Mouse (Mus musculus) urinary bladder, postnatal 25 days (tissue): Measurements from ENCODE around the gene Slc39a11.
"Not testable (repeated sequence)": the region's sequence is repeated elsewhere in the genome, so short reads cannot be mapped to it uniquely, and the experiment has no call there.

Source experiments
- DNase-seq: peaks from one replicate; pipeline ENCODE4 v3.0.0; 2022; ENCODE audit warnings: low spot score

Slc39a11 gene

DNA sequence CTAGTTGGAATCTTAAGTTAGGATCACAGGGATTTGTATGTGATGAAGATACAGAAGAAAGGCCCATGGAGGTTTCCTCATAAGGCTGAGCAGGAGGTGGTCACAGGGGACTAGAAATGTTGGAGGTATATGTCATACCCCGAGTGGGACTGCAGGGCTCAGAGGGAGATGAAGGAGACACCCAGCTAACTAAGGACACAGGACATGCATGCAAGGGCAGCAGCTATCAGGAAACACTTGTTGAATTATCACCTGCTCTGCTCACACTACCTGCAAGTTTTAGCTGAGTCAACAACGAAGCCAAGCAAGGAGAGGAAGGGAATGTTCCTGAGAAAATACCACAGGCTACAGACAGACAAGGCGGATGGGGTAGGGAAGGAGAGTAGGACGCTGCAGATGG is 17.8 kb upstream of the Slc39a11 start:
- no peak for DNase-seq

DNA sequence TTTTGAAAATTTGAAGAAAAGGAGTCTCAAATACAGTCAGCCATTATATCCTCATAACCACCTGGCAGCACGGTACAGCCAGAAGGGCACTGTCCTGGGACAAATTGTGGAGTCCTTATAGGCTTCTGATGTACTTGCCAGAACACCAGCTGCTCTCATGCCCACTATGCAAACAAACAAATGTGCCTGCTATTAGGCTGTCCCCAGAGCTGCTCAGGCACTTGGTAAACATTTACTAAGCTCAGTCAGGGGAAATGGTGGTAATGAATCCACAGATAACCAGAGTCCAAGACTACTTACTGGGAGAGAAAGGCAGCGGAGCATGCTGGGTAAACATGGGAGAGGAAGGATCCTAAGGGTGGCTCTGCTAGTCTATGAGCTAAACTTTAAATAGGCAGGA is 17.2 kb upstream of the Slc39a11 start:
- DNase-seq = no peak

DNA sequence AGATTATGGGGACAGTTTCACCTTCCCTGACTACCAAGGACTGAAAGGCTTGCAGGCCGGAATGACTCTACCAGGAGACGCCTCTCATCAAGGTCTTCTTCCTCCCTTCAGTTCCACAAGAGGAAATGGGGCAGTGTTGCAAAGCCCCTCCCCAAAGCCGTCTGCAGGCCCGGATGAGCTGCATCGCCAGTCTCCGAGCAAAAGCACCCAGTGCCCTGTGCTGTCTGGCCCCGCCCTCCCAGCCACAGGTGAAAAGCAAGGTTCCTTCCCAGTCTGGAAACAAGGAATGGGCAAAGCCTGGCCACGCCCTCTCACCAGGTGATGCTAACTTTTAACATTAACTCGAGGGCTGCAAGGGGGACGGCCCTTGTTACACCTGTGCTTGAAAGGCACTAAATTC is 16.8 kb upstream of the Slc39a11 start:
- no peak for DNase-seq

DNA sequence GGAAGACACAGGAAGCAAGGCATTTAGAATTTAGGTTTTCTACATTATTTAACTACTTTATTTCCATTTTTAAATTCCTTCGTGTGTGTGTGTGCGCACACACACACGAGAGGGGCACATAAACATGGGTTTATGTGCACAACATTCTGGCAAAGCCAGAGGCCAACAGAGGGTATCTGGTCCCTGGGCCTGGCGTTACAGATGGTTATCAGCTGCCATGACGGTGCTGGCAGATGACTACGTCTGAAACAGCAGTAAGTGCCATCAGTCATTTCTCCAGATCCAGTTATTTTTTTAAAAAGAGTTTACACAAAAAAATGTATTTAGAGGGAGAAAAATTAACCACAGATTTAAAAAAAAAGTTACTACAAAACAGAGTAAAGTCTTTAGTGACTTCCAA is 16.3 kb upstream of the Slc39a11 start:
- no peak for DNase-seq

DNA sequence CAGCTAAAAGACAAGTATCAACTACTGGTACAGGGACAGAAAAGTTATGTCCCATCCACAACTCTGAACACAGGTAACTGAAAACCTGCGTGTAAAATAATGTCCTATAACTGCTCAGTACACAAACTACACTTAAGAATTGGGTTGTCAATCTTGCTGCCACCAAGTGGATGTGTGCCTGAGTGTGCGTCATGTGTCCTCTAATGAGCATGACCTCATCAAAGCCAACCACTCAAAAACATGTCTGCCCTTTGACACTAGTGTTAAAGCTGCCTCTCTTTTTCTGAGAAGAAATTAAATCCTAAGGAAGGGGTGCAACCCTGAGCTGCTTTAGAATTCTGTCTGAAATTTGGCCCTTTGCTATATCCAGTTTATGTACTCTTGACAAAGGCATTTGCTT is 14.4 kb upstream of the Slc39a11 start:
- DNase-seq = no peak

DNA sequence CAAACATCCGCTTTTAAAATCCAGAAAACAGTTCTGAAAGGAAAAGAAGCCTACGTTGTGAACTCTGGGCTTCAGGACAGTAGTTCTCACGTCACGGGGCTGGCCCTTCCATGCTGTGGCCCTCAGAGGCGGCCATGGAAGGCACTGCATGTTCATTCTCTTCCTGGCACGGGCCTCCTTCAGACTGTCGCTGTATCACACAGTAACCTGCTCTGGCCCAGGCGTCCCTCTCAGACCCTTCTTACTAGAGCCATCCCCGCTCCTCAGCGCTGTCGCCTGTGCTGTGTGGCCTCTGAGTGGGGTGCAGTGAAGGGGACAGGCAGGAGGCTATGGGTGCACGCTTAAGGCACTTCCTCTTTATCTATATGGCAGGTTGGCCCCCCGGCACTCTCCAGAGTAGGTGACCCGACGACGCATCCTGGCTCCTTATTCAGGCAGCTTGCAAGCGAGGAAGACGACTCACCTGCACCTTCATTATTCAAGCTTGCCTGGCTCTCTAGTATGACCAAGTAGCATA is 12.0 kb upstream of the Slc39a11 start:
- no peak for DNase-seq

DNA sequence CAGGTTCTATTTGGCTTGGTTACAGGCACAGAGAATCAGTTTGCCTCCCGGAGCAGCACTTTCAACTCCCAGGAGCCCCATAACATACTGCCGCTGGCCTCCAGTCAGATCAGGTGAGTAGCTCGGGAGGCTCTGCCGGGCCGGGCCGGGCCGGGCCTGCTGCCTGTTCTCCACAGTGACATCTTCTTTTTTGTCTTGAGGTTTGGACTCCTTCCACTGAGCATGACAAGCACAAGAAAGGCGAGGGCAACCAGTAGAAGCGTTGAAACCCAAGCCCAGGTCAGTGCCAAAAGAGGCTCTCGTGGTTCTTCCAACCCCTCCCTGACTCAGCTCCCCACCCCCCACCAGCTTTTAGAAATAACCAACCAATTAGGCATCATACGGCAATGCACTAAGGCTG is 11.1 kb upstream of the Slc39a11 start:
- no peak for DNase-seq

DNA sequence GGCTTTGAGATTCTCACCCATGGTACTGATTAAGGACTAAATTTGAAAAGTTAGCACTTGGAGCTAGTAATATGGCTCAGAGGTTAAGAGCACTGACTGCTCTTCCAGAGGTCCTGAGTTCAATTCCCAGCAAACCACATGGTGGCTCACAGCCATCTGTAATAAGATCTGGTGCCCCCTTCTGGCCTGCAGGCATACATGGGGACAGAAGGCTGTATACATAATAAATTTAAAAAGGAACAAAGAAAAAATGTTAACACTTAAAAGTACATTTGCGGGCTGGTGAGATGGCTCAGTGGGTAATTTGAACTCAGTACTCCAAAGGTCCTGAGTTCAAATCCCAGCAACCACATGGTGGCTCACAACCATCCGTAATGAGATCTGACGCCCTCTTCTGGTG is 10.3 kb upstream of the Slc39a11 start:
- not testable (repeated sequence) for DNase-seq

DNA sequence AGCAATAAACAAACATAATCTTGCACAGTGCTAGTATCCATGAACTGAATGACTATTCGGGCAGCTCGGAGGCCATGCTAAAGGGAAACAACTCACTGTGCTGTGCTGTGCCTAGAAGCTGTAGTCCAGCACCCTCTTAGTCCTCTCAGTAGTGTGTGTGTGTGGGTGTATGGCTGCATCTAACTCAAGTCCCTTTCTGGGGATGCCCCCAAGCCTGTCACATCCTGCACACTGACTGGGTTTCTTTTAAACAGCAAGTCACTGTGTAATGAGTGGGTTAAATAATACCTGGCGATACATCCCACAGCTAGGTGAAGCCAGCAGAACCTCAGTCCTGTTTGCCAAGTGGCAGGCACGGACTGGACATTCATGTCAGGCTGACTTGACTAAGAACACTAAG is 8.9 kb upstream of the Slc39a11 start:
- DNase-seq = no peak

DNA sequence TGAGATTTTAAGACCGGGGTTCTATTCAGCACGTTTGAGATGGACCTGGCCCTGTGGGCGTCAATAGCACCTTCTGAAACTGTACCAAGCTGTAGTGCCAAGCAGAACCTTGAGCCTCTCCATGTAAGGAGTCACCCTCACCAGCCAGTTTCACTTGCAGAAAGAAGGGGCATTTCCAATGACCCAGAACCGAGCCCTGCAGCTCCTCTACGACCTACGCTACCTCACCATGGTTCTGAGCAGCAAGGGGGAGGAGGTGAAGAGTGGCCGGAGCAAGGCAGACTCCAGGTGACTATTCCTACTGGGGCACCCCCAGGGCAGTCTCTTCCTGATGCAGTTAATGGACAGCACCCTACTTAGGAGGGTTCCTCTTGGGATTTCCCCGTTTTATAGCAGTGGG is 8.4 kb upstream of the Slc39a11 start:
- DNase-seq = no peak

DNA sequence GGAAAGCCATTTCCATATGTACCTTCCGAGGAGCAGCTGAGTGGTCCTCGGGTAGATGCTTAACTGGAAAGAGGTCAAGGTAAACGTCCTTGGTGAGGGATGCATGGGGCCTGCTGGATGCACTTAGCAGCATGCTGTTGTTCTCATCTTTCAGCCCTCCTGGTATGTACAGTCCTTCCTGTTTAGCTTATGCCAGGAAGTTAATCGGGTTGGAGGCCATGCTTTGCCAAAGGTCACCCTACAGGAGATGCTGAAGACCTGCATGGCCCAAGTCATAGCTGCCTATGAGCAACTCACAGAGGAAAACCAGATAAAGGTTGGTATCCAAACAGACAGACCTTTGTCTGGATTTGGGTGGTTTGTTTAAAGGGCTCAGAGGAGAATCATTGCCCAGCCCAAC is 7.3 kb upstream of the Slc39a11 start:
- no peak for DNase-seq

DNA sequence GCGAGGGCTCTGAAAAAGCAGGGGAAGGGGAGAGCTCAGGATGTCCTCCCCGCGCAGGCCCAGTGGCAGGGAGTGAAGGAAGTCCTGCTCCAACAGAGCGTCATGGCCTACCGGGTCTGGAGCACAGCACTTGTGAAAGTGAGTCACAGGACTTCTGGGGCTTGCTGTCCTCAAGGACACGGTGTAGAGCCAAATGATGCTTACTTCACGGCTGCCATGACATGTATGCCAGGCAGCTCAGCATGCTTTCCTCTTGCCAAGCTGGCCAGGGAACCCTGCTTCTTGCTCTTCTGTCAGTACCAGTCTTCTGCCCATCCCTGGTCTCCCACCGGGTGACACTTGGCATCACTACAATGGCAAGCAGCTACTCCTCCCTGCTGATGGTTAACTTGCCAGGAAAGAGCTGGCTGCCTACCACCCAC is 6.6 kb upstream of the Slc39a11 start:
- DNase-seq = no peak

DNA sequence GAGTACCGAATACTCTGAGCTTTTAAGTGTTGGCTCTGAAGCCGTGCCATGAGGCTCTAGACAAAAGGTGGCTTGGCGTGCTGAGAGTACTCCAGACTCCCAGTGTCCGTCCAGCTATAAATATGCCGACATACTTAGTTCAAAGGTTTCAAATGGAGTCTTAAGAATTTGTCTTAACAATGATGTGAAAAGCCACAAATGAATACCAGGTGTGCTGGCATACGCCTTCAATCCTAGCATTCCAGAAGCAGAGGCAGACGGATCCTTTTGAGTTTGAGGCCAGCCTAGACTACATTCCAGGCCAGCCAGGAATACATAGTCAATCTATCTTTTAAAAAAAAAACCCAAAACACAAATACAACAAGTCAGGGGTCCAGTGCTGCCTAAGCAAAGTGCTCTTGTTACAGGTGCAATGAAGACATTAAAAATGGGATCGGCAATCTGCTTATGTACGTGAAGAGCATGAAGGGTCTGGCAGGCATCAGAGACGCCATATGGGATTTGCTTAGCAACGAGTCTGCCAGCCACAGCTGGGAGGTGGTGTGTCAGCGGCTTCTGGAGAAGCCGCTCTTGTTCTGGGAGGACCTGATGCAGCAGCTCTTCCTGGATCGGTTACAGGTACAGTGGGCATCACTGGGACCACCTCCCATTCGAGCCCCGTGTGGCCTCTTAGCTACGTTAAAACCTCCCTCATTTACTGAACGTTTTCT is 4.8 kb upstream of the Slc39a11 start:
- no peak for DNase-seq

DNA sequence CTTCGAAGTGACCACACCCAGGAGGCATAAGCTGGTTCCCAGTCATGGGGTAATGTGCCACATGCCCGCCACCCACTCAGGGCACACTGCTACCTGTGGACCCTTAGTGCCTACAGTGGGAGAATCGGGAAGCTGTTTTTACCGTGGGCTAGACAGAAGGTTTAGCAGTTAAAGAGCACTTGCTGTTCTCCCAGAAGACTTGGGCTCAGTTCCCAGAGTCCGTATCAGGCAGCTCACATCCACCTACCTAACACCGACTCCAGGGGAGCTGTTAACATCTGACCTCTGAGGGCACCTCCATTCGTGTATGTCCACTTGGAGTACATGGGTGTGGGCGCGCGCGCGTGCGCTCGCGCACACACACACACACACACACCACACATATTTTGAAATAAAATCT is 4.2 kb upstream of the Slc39a11 start:
- no peak for DNase-seq

DNA sequence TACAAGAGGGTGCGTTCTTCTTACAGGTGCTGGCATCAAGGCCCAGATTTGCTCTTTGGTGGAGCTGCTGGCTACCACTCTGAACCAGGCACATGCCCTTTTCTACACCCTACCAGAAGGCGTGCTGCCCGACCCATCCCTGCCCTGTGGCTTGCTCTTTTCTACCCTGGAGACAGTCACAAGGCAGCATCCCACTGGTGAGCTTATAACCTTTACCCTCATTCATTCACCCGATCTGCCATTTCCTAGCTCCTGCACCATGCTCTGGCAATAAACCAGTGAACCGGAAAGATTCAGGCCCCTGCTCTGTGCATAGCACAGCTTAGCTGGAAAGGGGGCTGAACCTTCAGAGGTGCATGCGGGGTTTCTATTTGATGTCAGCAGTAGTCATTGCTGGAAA is 2.6 kb upstream of the Slc39a11 start:
- no peak for DNase-seq

DNA sequence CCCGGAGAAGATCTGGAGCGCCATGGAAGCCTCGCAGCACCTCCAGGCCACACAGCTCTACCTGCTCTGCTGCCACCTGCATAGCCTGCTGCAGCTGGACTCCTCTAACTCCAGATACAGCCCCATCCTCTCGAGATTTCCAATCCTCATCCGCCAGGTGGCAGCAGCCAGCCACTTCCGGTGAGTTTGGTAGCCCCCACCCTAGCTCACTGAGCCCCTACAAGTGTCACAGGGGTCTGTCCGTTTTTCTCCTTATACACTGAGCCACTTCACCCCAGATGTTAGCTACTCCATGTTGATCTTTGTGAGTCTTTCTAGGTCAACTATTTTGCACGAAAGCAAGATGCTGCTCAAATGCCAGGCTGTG is 2.0 kb upstream of the Slc39a11 start:
- no peak for DNase-seq

DNA sequence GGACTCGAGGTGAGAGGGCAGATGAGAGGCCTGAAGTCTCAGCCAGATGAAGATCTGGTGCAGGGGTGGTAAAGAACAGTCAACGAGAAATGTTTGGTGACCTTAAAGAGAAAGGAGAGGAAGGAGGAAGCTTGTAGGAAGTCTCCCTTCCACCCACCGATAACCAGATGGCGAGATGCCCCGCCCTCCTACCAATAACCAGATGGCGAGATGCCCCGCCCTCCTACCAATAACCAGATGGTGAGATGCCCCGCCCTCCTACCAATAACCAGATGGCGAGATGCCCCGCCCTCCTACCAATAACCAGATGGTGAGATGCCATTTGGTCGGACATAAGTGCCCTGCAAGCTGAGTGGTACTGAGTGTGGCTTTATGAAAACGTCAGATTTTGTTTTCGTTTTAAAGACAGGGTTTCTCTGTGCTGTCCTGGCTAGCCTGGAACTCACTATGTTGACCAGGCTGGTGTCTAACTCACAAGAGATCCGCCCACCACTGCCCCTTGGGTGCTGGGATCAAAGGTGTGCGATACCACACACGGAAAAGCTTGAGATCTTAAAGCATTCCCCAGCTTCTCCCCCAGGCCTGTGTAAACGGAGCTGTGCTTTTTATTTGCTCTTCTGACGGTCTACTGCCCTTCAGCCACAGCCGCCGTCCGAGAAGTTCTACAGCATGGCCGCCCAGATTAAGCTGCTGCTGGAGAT is 1.5 kb upstream of the Slc39a11 start:
- DNase-seq = no peak

DNA sequence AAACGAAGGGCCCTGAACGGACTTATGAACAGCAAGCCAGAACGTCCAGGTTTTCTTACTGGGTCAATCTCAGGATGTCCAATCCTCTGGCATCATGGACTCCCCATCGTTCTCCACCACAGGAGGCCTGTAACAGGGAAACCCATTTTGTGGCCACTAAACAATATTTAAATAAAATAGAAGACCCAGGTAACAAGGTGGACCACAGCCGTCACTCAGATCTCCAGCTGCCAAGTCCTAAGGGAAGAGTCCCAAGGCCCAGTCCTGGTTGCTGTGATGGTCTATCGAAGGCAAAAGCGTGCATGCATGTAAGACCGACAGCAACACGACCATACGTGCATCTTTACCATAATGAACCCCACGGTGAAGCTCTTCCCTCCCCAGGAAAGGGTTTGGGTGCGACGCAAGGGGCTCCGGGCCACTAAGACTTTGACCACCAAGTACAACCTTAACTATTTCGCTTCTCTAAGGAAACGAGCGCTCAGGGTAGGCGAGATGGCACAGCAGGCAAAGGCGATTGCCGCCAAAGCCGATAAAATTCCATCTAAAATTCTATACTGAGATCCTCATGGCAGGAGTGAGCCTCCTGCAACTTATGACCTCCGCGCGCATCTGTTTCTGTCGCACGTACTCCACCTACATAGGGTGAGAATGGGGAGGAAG is 1.1 kb downstream of the Slc39a11 start, which contains the start of gene Cog1:
Gene Cog1, plus strand, starts transcription at position 480 of the 663 bp plus-strand sequence.
- DNase-seq = no peak

DNA sequence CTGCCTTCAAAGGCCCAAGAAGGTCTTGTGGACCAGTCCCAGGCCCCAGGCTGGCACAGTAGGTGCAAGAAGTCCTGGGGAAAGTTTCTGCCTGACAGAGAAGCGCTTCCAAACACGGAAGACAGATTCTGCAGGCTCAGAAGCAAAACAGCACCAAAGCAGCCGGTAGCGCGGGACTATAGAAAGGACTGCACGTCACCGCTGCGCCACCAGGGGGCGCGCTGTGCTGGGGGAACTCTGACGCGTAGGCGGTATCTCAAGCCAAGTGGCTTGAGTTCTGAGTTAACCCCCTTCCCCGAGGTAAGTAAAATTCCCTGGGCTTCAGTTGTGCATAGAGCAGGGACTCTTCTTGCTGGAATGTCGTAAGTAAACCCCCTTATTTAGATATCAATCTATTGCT is 1.7 kb downstream of the Slc39a11 start:
- DNase-seq = peak; percentile 84

DNA sequence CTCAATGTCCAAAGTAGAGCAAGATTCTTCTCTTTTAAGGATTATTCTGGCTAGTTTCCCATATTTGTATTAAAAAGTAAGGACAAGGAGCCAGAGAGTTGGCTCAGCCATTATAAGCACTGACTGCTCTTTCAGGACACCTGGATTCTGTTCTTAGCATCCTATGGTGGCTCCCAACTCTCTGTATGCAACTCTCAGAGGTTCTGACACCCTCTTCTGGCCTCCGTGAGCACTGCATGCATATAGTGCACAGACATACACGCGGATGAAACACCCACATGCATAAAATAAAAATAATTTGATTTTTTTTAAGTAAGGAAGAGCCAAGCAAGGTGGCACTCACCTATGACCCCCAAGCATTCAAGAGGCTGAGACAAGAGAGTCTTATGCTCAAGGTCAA is 4.7 kb downstream of the Slc39a11 start:
- DNase-seq = no peak

DNA sequence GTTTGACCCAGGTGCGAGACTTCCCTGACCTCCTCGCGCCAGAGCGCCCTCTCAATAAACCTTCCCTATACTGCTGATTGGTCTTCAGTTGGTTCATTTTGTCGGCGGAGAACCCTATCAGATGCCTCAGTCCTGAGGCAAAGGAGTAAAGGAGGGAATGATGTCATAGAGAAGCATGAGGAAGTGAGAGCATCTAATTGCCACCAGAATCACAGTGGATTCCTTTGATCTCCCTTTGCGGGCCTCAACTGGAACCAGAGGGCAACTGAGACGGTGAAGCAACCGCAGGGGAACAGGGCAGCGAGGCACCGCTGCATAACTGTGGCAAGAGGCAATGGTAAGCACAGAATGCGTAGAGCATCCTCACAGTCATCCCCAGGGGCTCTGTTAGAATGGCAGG is 11.2 kb downstream of the Slc39a11 start:
- no peak for DNase-seq

DNA sequence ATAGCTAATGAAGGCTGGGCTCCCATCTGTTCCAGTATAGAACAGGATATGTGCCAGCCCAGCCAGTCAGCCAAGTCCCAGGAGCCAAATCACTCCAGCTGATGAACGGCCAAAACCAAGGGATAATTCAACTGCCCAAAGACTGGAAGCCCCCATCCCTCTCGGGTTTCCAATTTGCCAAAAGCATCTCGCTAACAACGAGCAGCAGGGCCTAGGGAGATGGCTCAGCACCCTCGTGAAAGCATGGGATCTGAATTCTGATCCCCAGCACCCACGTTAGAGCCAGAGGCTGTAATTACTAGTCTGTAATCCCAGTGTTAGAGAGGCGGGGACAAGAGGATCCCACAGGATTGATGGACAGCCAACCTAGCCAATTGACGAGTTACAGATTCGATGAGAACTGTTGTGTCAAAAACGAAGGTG is 15.2 kb downstream of the Slc39a11 start:
- DNase-seq = no peak

DNA sequence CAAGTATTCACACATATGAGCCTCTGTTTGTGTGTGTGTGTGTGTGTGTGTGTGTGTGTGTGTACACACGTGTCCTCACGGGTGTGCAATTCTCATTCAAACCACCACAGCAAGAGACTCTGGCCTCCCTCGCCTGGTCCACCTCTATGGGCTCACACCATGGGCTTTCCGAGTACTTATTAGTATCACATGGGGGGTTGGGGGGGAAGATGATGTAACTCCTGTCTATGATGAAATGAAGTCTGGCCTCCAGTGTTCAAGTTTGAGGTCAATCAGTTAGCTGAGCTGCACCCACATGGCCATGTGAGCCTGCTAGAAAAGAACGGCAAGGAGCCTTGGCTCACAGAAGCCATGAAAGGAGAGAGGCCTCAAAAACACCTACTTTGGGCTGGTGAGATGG is 16.5 kb downstream of the Slc39a11 start:
- DNase-seq = no peak
